Mouse (Mus musculus) cerebellum, adult 2 months (tissue): ENCODE results near the gene Amfr. TPM values are rescaled to one million over a fixed set of nuclear protein-coding genes. Genes with fewer than 3 reads are reported as not detected.

Experiments
- DNase-seq, 2 experiments: peaks; one replicate each; pipeline ENCODE4 v3.0.0; 2021
- H3K27ac ChIP-seq: fragments of 200-500 bp; 2 replicates; pipeline ENCODE4 v1.5.1; 2012; ENCODE audit warnings: low read length, control low read depth, inconsistent platforms; ENCODE audit not compliant: insufficient read depth
- H3K27me3 ChIP-seq: fragments of 200-500 bp; 2 replicates; pipeline ENCODE4 v1.6.1; 2012; ENCODE audit warnings: inconsistent platforms, mild to moderate bottlenecking, low read length, moderate library complexity; ENCODE audit not compliant: control insufficient read depth, insufficient read depth
- H3K4me1 ChIP-seq: fragments of 200-500 bp; 2 replicates; pipeline ENCODE4 v1.6.1; 2011; ENCODE audit warnings: low read length; ENCODE audit not compliant: control insufficient read depth, insufficient read depth
- H3K4me3 ChIP-seq: fragments of 200-500 bp; replicated peaks from 2 replicates; pipeline ENCODE3; 2011; ENCODE audit warnings: mild to moderate bottlenecking, low read depth, low read length, control low read depth; ENCODE audit not compliant: insufficient read depth
- CTCF ChIP-seq: fragments of 200-500 bp; IDR thresholded peaks from 2 replicates; pipeline ENCODE4 v1.5.1; 2011; ENCODE audit warnings: low read depth, mild to moderate bottlenecking, control low read depth, low read length, moderate library complexity, borderline replicate concordance; ENCODE audit not compliant: insufficient read depth
- POLR2A ChIP-seq: fragments of 200-500 bp; IDR thresholded peaks from 2 replicates; pipeline ENCODE4 v1.6.1; 2011; ENCODE audit warnings: low read length, control low read depth, borderline replicate concordance; ENCODE audit not compliant: insufficient read depth
- WGBS: fragments of 180-500 bp; shearing (Covaris S2); methylation state at CpG from one replicate; pipeline ENCODE4 v1.1.7; 2018; 5-methylcytosine and 5-hydroxymethylcytosine counted together
- polyA plus RNA-seq: library from polyadenylated mRNA; depleted of rRNA; stranded (reverse); fragments of >200 nt; gene quantifications from 2 replicates; pipeline ENCODE4 v1.2.3, GENCODE M21; 2012

The Amfr gene
- polyA plus RNA-seq, 1 experiment: 144 TPM

DNA sequence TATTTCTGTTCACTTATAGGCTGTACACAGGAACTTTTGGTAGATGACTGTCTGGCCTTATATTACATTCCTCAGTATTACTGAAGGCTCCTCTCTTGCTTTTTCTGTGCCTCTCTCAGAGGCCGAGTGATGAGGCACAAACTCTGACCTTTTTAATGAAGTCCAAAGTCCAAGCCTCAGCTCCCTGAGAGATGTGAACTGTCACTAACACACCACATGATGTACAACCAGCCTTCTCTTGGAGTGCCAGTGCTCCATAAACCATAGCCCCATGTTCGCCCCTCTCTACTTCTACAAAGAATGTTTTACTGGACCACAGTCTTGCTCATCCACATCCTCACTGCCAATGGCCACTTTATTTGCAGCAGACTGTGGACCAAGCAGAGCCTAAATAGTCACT is 37.3 kb downstream of the Amfr start:
- WGBS: 94% methylated on average over 2 of the region's 2 CpGs
- Histone ChIP-seq H3K27me3 (no peaks in the 10 kb centered on the region), H3K4me3 (no peak overlapping the region), H3K4me1 (peaks cover 20% of the 10 kb centered on the region), H3K27ac (no peak overlapping the region)
- DNase-seq: peak in 1 of 2 experiments; percentile 5
- TF ChIP-seq CTCF (no peak), POLR2A (no peak)

DNA sequence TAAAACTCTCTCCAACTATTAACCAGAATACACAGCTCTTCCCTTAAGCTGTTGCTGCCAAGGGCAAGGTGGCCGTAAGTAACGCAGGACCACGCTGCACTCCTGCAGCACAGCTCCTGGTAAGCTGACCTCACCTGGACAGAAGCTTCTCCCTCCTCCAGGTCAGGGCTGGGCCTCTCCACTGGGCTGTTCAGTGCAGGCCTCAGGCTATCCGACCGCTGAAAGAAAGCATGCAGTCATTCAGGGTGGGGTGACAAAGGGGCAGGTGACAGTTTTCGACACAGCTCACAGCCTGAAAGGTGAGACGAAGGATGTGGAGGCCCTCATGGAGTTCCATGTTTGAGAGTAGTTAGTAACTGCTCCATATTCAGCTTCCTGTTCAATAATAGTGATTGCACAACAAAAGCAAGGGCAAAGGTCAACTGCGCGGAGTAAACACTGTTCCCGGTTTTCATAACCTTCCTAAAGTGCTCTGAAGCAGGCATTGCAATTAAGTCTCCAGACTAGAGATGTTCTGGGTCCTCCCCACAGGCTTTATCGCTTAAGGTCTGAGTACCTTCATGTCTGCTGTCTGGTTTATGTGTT is 37.9 kb downstream of the Amfr start:
- peak in 1 of 2 experiments; percentile 10 for DNase-seq
- WGBS: 87% methylated on average over 11 of the region's 11 CpGs
- no peak for TF ChIP-seq POLR2A
- no peak for TF ChIP-seq CTCF
- H3K4me3 ChIP-seq: no peak overlapping the region
- no peaks in the 10 kb centered on the region for H3K27me3 ChIP-seq
- peaks cover 20% of the 10 kb centered on the region for H3K4me1 ChIP-seq
- no peak overlapping the region for H3K27ac ChIP-seq

GRCm38 (mm10) chr8:93973831-93974375 is 38.7 kb downstream of the Amfr start:
- Histone ChIP-seq H3K27me3 (no peaks in the 10 kb centered on the region), H3K27ac (no peak overlapping the region), H3K4me1 (peaks cover 20% of the 10 kb centered on the region), H3K4me3 (no peak overlapping the region)
- no peak for TF ChIP-seq CTCF
- peak; percentile 47 to 48 for DNase-seq
- WGBS: 34% methylated on average over 13 of the region's 13 CpGs

GRCm38 (mm10) chr8:93972971-93973734 is 39.5 kb downstream of the Amfr start:
- Histone ChIP-seq H3K27me3 (no peaks in the 10 kb centered on the region), H3K27ac (no peak overlapping the region), H3K4me1 (peaks cover 20% of the 10 kb centered on the region), H3K4me3 (no peak overlapping the region)
- peak; percentile 36 to 48 for DNase-seq
- no peak for TF ChIP-seq POLR2A
- TF ChIP-seq CTCF: no peak
- 33% methylated on average over 14 of the region's 14 CpGs for WGBS

GRCm38 (mm10) chr8:93972211-93972610 is 40.4 kb downstream of the Amfr start:
- DNase-seq: no peak
- Histone ChIP-seq H3K4me1 (peaks cover 20% of the 10 kb centered on the region), H3K27ac (no peak overlapping the region), H3K27me3 (no peaks in the 10 kb centered on the region), H3K4me3 (no peak overlapping the region)
- TF ChIP-seq POLR2A: no peak
- WGBS: 91% methylated on average over 5 of the region's 5 CpGs

DNA sequence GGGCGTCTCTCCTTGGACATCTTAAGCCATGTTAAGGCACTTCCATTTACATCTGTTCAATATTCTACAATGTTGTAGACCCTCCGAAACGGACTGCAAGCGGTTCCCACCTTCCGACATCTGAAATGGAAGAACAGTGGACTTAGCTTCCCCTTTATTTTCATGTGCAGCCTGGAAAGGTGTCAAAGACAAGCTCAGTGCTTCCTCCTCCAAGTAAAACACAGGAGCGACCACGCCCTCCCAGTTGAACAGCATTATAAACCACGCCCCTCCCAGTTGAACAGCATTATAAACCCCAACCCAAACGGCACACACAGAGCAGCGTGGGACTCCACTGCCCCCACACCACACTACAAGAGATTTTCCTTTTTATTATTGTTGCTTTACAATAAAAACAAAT is 41.2 kb downstream of the Amfr start:
- DNase-seq: no peak
- TF ChIP-seq CTCF: no peak
- TF ChIP-seq POLR2A: no peak
- 92% methylated on average over 10 of the region's 10 CpGs for WGBS
- Histone ChIP-seq H3K27ac (no peak overlapping the region), H3K4me3 (no peak overlapping the region), H3K27me3 (no peaks in the 10 kb centered on the region), H3K4me1 (peaks cover 20% of the 10 kb centered on the region)

- Histone ChIP-seq H3K27ac (no peak overlapping the region), H3K27me3 (no peaks in the 10 kb centered on the region), H3K4me1 (peaks cover 27% of the 10 kb centered on the region), H3K4me3 (no peak overlapping the region)
- TF ChIP-seq CTCF: no peak
- TF ChIP-seq POLR2A: no peak
- DNase-seq: peak in 1 of 2 experiments; percentile 13
- WGBS: 56% methylated on average over 7 of the region's 7 CpGs
These were observed 42.9 kb downstream of the Amfr start for GRCm38 (mm10) chr8:93969626-93970340.
